Mouse (Mus musculus) megakaryocyte, adult 5-6 weeks (primary cell): ENCODE data around the gene Bst2. TPM values are rescaled to one million over a fixed set of nuclear protein-coding genes. Genes with fewer than 3 reads are reported as not detected.
A peak's percentile ranks its signal among the peaks of the same experiment; 100 is the strongest.
"Not testable (repeated sequence)": the region's sequence is repeated elsewhere in the genome, so short reads cannot be mapped to it uniquely, and the experiment has no call there.

Source experiments
- ATAC-seq: 2 replicates; pipeline ENCODE4 v1.8.0; 2016; ENCODE audit warnings: mild to moderate bottlenecking, inconsistent platforms; ENCODE audit not compliant: poor library complexity, severe bottlenecking
- total RNA-seq, 2 experiments: library from RNA; stranded (forward) in 1 of 2; stranded (reverse) in 1 of 2; fragments of 153-499, 151-499 nt in 1 of 2; fragments of 221-1000, 200-1000 nt in 1 of 2; gene quantifications; 2 replicates each; pipeline versions ENCODE4 v1.2.3 to v1.2.4; 2015 to 2017

Gene Bst2
- total RNA-seq, 2 experiments from 2014 or later, result 23.1 to 91.4 TPM

DNA sequence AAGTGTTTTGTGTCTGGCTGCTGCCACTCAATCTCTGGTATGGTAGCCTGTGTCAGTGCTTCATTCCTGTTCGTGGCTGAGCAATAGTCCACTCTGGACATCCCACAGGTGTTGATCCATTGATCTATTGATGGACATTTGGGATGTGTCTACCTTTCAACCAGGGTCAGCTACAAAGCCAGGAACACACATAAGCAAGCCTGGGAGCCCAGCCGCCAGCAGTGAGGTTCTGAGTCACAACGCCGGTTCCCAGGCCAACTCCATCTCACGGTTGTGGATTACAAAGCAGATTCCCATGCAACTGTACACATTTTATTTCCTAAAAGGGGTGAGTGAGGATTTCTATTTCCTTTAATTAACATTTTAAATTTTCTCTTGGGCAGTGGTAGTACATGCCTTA is 23.5 kb upstream of the Bst2 start:
- no peak for ATAC-seq

DNA sequence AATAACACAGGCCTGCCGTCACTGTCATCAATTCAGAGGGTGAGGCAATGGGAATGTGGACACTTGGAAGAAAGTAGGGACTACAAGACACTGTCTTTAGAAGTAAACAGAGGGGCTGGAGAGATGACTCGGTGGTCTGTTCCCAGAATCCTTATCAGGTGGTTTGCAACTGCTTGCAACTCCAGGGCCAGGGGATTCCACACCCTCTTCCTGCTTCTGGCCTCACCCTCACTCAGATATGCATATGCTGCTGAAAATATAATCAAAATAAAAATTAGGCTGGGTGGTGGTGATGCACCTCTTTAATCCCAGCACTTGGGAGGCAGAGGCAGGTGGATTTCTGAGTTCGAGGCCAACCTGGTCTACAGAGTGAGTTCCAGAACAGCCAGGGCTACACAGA is 22.8 kb upstream of the Bst2 start:
- no peak for ATAC-seq

DNA sequence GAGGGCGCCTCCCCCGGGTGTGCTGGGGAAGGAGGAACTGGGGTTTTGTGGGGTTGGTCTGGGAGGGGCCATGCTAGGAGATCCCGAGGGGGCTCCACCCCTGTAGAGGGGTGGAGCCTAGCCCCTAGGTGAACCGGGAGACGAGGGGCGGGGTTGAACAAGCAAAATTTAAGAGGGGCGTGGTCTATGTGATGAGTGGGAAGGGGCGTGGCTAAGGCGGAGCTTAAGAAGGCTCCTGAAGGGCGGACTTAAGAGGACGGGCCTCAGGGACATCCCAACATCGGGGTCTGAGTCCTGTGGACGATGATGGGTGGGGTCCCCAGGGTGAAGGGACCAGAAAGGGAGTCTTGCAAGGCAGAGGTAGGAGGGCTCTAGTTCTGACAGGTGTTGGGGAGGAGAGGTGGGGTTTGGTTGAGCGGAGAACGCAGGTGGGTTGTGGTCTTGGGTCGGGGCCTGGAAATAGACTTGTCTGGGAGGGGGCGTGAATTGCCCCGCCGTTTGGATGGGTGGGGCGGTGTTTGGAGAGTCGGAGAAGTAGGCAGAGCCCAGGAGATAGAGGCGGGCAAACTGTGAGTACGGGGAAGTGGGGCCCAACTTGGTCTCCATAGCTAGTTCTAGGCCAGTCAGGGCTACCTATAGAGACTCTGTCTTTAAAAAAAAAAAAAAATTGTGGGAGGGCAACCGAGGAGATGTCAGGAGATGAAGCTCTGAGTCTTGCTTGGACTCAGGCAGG is 21.9 kb upstream of the Bst2 start:
- peak; percentile 58 for ATAC-seq

DNA sequence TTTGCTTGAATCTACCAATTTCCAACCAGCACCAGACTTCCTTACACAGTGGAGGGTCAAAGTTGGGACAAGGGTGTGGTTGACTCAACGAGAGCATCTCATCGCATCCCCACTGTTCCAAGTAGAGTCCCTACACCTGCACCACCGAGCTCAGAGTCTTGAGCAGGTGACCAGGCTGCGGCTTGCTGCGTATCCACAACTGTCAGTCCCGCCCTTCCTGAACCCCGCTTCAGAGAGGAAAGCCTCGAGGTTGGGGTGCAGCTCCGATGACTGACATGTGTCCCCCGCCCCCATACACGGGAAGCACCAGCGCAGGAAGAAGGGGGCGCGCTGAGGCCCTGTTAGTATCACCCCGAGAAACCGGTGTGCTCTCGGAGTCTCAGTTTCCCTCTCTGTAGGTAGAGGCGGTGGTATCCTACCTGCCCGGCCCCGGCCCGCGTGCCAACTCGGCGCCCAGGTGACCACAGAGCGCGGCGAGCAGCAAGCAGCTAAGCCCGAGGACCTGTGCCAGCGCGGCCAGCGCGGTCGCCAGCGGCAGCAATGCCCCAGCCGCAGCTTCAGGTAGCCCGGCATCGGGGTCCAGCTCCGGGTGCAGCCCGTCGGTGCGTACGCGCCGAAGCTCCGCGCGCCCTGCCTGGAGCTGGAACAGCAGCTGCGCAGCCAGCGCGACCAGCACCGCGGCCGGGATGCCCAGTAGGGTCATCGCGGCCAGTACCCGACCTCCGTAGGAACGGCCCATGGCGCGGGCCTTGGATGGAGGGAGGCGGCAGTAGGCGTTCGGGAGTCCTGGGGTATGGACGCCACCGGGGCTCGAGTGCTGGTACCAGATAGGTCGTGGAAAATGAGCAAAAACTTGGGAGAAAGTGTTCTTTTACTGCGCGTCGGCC is 21.1 kb upstream of the Bst2 start, which contains the start of gene Tmem221:
TSS of gene Tmem221 (minus strand) at position 801 of the 887 bp plus-strand sequence.
- ATAC-seq, result no peak

DNA sequence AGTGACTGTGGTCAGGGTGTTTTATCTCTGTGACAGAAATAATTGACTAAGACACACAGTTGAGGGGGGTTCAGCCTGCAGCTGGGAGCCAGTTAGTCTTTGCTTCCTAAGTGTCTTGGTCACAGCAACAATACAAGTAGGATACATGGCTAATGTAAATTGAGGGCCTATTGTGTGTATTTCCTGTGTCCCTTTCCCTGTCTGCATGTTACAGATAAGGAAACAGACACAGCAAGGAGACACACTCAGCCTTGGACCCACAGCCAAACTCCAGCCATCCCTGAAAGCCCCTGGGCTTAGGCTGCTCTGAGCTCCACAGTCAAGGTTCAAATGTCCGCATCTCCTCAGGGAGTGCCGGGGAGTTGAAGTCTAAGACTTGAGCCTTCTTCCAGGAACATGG is 17.4 kb upstream of the Bst2 start:
- ATAC-seq, result no peak

DNA sequence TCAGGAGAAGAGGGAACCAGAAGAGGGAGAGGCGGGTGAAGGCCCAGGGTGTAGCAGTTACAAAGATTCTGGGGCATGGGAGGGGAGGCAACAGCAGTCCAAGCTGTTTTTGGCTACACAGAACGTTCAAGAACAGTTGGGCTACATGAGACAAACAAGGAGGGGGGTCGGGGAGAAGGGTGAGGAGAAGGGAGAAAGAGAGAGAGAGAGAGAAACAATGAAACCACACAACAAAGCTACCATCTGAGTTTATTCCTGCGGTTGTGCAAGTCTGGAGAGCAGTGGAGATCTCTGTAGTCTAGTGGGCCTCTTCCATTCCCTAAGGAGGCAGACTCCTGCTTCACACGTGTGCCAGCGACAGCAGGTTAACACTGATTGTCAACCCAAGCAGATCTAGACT is 16.7 kb upstream of the Bst2 start:
- no peak for ATAC-seq

DNA sequence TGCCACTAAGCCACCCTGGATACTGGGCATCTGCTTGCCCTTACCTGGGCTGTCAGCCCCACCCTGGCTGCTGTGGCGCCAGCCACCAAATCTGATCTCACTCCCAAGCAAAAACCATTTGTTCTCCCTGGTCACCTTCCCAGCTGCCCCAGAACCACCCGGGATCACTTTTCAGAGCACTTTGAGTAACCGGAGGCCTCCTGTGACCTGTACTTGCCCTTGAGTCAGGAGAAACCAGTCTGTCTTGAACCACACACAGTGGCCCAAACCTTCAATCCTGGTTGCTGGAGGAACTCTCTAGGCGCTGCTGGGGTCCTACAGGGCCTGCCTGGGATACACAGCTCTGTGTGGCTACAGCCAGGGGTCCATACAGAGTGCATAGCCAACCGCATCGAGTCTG is 15.5 kb upstream of the Bst2 start:
- no peak for ATAC-seq

DNA sequence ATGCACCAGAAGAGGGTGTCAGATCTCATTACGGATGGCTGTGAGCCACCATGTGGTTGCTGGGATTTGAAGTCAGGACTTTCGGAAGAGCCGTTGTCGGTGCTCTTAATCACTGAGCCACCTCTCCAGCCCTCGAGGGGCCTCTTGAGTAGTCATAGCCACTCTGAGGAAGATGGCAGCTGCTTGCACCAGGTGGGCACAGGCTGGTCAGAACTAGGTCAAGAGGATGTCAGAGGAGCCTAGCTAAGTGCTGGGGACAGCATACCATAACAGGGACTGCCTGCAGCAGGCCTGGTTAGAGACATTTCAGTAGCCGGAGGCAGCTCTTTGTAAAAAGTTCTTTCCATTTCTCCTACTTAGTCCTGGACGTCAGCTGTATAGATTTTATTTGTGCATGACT is 13.5 kb upstream of the Bst2 start:
- ATAC-seq, result no peak

DNA sequence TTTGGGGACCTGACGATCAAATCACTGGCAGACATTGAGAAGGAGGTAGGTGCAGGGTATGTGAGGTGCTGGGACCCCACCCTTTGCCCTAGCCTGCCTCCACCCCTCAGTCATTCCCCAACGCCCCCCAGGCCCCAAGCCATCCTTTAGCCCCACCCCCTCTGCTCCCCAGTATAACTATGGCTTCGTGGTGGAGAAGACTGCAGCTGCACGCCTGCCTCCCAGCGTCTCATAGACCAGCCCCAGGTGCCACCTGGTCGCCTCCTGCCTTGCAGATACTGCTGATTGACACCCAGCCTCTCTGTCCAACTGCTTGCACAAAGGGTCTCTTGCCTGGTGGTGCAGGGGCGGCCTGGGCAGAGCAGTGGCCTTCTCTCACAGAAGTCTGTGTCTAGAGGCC is 10.3 kb upstream of the Bst2 start:
- ATAC-seq, result no peak

DNA sequence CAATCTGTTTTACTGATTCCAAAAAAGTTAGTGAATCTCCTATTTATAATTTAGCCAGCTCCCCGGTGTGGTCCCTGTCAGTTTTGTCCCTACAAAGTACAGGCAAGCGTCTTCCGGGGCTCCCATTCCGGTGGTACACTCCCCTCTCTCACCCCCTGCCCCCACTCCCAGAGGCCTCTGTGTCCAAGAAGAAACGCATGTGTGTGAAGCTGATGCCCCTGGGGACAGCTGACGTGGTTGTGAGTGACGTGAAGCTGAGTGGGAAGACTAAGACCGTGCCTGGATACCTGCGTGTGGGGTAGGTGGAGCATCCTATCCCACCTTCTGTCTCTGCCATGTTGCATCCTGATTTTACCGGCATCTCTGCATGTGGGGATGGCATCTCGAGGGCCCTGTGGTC is 7.8 kb upstream of the Bst2 start:
- no peak for ATAC-seq

DNA sequence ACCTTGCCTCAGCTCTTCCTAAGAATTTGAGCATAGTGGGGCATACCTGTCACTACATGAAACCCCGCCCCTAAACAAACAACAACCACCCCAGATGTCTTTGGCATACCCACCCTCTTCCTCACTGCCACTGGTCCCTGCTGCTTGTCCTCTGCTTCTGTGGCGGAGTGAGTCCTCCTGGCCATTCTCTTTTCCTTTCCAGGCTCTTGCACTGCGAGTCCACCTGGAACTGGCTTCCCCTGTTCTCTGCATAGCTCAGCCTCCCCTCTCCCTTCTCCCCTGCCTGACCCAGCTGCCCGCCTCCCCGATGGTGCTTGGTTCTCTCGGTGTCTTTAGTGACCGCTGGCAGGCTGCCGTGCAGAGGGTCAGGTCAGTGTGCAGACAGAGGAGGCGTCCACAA is 6.5 kb upstream of the Bst2 start:
- no peak for ATAC-seq

DNA sequence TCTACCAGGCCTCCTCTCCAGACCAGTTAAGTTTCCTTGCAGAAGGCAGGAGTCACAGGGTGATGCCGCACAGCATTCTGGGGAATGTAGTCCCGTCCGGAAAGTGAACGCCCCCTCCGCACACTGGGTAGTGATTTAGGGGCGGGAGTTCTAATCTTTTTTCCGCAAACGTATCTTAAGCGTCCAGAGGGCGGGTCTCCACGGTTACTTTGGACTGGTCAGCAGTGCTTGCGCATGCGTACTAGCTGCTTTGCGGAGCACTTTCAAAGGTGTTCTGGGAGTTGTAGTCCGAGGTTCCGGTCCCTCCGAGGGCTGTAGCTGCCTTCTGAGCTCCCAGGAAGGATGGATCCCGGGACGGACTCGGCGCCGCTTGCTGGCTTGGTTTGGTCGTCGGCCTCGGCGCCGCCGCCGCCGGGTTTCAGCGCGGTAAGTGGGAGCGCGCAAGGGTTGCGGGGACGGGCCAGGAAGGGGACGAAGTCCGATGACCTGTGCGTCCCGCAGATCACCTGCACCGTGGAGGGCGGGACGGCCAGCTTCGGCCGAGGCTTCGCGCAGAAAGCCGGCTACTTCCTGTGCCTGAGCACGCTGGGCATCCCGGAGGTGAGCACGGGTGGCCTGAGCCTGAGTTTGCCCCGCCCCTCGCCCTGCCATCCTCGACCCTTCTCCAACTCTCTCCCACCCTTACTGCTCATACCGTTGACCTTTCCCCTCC is 5.5 kb upstream of the Bst2 start, which contains the start of gene Mvb12a:
TSS of gene Mvb12a (plus strand) at position 291 of the 712 bp plus-strand sequence.
- peak; percentile 97 for ATAC-seq

DNA sequence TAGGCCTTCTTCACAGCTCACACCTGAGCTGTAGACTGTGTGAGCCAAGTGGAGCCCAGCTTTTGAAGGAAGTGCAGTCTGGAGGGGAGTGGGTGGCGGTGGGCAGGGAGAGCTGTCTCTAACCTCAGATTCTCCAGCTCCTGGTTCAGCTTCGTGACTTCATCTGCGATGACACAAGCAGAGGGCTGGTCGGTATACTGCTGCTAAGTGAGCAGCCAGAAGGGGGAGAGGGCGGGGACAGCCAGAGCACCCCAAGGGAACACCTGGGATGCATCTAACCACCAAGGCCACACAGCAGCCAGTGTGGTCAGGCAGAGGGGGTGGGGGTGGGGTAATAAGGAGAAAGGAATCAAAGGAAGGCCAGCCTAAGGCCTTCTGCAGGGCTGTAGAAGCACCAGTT is 1.6 kb downstream of the Bst2 start:
- no peak for ATAC-seq

DNA sequence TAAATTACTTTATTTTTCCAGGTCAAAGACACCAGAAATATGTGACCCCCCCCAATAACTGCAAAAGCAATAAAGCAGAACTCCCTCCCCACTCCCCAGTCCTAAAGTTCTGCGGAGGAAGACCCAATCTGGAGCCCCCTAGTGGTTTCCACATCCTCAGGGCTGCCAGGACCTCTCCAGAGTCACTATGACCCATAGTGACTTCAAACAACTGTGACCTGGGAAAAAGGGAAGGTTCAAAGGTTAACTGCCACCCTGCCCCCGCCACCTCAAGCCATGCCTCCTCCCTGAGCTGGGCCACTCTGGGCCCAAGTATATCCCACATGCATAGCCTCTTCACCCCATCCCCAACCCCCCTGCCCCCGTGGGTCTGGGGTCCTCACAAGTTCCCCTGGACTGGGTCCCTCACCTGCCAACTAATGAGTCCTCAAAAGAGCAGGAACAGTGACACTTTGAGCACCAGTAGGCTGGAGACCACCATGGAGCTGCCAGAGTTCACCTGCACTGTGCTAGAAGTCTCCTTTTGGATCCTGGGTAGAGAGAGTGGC is 2.9 kb downstream of the Bst2 start:
- ATAC-seq, result no peak

DNA sequence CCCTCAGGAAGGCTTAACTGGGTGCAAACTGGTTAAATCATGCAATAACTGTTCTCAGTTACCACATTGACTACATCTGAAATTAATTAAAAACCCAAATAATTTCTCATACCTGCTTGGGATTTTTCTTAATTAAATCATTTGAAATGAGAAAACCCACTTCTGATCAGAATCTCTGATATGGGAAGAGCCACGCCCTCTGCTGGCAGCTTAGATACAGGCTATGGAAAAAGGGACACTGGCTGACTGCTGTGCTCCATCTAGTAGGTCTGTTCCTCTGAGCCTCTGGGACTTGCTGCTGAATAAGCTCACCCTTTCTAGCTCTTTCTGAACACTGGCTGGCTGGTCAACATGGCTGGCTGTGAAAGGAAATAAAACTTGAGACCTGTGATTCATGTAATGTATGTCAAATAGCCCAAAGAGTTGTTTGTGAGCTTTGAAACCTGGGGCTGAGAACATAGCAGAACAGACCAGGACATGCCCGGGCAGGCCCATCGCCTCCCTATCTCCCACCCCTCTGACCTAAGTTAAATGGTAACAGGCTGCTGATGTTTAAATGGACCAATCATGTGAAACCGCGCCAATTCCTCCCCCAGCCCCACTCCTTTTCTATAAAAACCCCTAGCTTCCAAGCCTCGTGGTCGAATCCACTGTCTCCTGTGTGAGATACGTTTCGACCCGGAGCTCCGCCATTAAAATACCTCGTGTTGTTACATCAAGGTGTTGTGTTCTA is 6.4 kb downstream of the Bst2 start:
- not testable (repeated sequence) for ATAC-seq

DNA sequence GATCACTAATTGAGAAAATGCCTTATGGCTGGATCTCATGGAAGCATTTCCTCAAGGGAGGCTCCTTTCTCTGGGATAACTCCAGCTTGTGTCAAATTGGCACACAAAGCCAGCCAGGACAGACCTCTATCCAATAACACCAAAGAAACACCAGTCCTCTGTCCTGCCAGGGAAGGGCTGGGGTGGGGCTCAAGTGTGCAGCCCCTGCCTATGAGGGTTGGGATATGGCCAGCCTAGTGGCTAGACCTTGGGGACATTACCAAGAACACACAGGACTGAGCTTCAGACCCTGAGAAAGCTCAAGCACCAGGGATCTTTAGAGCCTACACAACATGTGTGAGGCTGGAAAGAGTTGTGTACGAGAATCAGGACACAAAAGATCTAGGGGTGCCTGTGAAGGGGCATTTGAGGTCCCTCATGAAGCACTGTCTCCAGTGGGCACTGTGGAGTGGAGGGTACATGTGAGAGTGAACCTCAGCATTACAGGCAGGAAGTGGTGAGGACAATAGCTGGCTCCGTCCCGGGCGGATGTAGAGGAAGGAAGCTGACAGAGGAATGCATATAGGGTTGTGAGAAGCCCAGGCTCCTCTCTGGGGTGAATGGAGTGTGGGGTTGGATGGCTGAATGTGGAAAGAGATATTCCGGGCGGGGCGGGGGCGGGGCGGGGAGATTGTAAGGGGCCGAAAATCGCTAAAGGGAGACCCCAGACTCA is 8.7 kb downstream of the Bst2 start:
- peak; percentile 80 for ATAC-seq

DNA sequence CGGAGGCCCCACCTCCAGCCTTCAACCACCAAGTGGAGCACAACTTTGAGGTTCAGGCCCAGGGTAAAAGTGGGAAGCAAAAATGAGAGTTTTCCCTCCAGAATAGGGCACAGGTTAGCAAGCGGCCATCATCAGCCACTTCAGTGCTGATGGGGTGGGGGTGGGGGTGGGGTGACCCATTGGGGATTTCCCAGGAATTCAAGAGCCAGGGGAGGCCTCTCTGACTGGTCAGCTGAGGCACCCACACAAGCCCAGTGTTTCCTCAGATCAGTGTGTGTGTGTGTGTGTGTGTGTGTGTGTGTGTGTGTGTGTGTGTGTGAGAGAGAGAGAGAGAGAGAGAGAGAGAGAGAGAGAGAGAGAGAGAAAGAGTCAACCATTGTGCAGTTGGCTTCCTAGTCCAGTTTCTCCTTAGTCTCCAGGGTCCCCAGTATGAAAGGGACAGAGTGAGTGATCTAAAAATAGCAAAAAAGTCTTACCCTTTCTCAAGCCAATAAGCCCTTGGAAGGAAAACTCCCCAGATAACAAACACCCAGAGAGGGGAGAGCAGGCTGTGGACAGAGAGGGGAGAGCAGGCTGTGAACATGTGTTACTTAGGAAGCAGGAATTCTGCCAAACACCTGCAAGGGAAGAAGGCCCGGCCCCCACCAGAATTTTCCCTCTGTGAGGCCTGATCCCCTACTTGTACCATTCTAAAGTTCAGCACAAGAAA is 9.9 kb downstream of the Bst2 start:
- ATAC-seq, result no peak

DNA sequence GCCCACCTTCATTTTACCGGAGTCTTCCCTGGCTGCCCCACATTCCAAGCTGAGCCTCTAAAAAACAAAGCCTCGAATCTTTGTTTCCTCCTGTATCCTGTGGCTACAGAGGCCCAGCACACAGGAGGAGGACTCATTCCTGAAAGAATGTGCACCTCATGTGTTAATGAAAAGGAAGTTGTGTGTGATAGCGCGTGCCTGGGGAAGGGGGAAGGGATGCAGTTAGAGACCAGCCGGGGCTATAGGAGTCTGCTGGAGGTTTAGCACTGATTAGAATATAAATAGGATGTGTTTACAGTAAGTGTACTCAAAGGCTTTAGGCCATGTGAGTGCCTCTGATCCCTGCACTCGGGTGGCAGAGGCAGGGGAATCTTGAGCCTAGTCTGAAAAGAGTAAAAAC is 11.0 kb downstream of the Bst2 start:
- ATAC-seq, result no peak
